Mouse (Mus musculus) megakaryocyte, embryonic 14.5 days (primary cell): ENCODE data around the gene Eml3. TPM values are rescaled to one million over a fixed set of nuclear protein-coding genes. Genes with fewer than 3 reads are reported as not detected.

Source experiments
- H3K27me3 ChIP-seq: replicated peaks from 2 replicates; pipeline ENCODE3; 2012; ENCODE audit warnings: inconsistent platforms
- H3K36me3 ChIP-seq: replicated peaks from 2 replicates; pipeline ENCODE3; 2012; ENCODE audit warnings: low read length, inconsistent platforms, mixed read lengths
- H3K4me1 ChIP-seq: 2 replicates; pipeline ENCODE4 v1.6.1; 2012; ENCODE audit warnings: inconsistent platforms
- H3K4me3 ChIP-seq: replicated peaks from 2 replicates; pipeline ENCODE3; 2012; ENCODE audit warnings: moderate library complexity, mild to moderate bottlenecking, inconsistent platforms
- H3K9me3 ChIP-seq: 2 replicates; pipeline ENCODE4 v1.6.1; 2012; ENCODE audit warnings: inconsistent platforms
- FLI1 ChIP-seq: IDR thresholded peaks from 2 replicates; pipeline ENCODE4 v1.6.1; 2012; ENCODE audit warnings: low read length, inconsistent platforms, mixed read lengths
- GATA1 ChIP-seq: IDR thresholded peaks from 3 replicates; pipeline ENCODE4 v1.6.1; 2012; ENCODE audit warnings: mixed read lengths, low read length, inconsistent platforms, borderline replicate concordance
- polyA plus RNA-seq: library from polyadenylated mRNA; stranded (reverse); fragments of >175 nt; gene quantifications from 2 replicates; pipeline ENCODE4 v1.2.3, GENCODE M21; 2012; ENCODE audit warnings: low replicate concordance; ENCODE audit not compliant: insufficient read depth

The Eml3 gene
- polyA plus RNA-seq, 1 experiment = 31.6 TPM

- Histone ChIP-seq H3K36me3 (peaks cover 79% of the 10 kb centered on the region), H3K27me3 (no peaks in the 10 kb centered on the region), H3K4me3 (peak overlapping the region; percentile 97), H3K4me1 (peaks cover 45% of the 10 kb centered on the region), H3K9me3 (no peaks in the 10 kb centered on the region)
- TF ChIP-seq FLI1 (no peak), GATA1 (no peak)
These were observed 765 bp downstream of the Eml3 start for GRCm38 (mm10) chr19:8930117-8930516.

GRCm38 (mm10) chr19:8930771-8931170, 1.4 kb downstream of the Eml3 start:
- Histone ChIP-seq H3K4me3 (peak overlapping the region; percentile 97), H3K9me3 (no peaks in the 10 kb centered on the region), H3K4me1 (peaks cover 42% of the 10 kb centered on the region), H3K36me3 (peaks cover 79% of the 10 kb centered on the region), H3K27me3 (no peaks in the 10 kb centered on the region)
- TF ChIP-seq FLI1 (no peak), GATA1 (no peak)

GRCm38 (mm10) chr19:8936736-8937135, 7.4 kb downstream of the Eml3 start:
- TF ChIP-seq FLI1 = no peak
- no peak for TF ChIP-seq GATA1
- H3K4me1 ChIP-seq = peaks cover 37% of the 10 kb centered on the region
- H3K4me3 ChIP-seq = no peak overlapping the region
- H3K27me3 ChIP-seq = no peaks in the 10 kb centered on the region
- H3K9me3 ChIP-seq = no peaks in the 10 kb centered on the region
- peaks cover 87% of the 10 kb centered on the region for H3K36me3 ChIP-seq

GRCm38 (mm10) chr19:8940526-8941133, 11.3 kb downstream of the Eml3 start:
- H3K36me3 ChIP-seq = peaks cover 75% of the 10 kb centered on the region
- H3K4me3 ChIP-seq = peak overlapping the region; percentile 99

GRCm38 (mm10) chr19:8941136-8941514, 11.8 kb downstream of the Eml3 start:
- Histone ChIP-seq H3K27me3 (no peaks in the 10 kb centered on the region), H3K9me3 (no peaks in the 10 kb centered on the region), H3K36me3 (peaks cover 75% of the 10 kb centered on the region), H3K4me1 (peaks cover 63% of the 10 kb centered on the region), H3K4me3 (peak overlapping the region; percentile 99)
- no peak for TF ChIP-seq GATA1
- TF ChIP-seq FLI1 = no peak

More at GRCm38 (mm10) chr19:8940526-8941133, 11.3 kb downstream of the Eml3 start:
- Histone ChIP-seq H3K4me1 (peaks cover 58% of the 10 kb centered on the region), H3K27me3 (no peaks in the 10 kb centered on the region), H3K9me3 (no peaks in the 10 kb centered on the region)
- TF ChIP-seq GATA1 (no peak), FLI1 (no peak)

- peaks cover 75% of the 10 kb centered on the region for H3K36me3 ChIP-seq
- no peaks in the 10 kb centered on the region for H3K9me3 ChIP-seq
- H3K27me3 ChIP-seq = no peaks in the 10 kb centered on the region
- H3K4me1 ChIP-seq = peaks cover 64% of the 10 kb centered on the region
- TF ChIP-seq FLI1 (peak; percentile 63; the same call in 1 of the 2 replicates), GATA1 (no peak)
- peak within 1 kb of the TSS; percentile 99 for H3K4me3 ChIP-seq
These were observed 12.3 kb downstream of the Eml3 start, which contains the start of gene Mta2 for GRCm38 (mm10) chr19:8941515-8942217. Gene Mta2 (plus strand): TSS chr19:8941875.

- Histone ChIP-seq H3K36me3 (peaks cover 74% of the 10 kb centered on the region), H3K27me3 (no peaks in the 10 kb centered on the region), H3K4me3 (peak overlapping the region; percentile 99), H3K4me1 (peaks cover 63% of the 10 kb centered on the region), H3K9me3 (no peaks in the 10 kb centered on the region)
- no peak for TF ChIP-seq GATA1
- TF ChIP-seq FLI1 = no peak
These were observed 13.1 kb downstream of the Eml3 start for GRCm38 (mm10) chr19:8942276-8942964.

GRCm38 (mm10) chr19:8943047-8943446, 13.7 kb downstream of the Eml3 start:
- Histone ChIP-seq H3K9me3 (no peaks in the 10 kb centered on the region), H3K4me1 (peaks cover 61% of the 10 kb centered on the region), H3K4me3 (peak overlapping the region; percentile 99), H3K27me3 (no peaks in the 10 kb centered on the region), H3K36me3 (peaks cover 75% of the 10 kb centered on the region)
- TF ChIP-seq GATA1 (no peak), FLI1 (no peak)

- Histone ChIP-seq H3K27me3 (no peaks in the 10 kb centered on the region), H3K36me3 (peaks cover 75% of the 10 kb centered on the region), H3K9me3 (no peaks in the 10 kb centered on the region), H3K4me1 (peaks cover 55% of the 10 kb centered on the region), H3K4me3 (peak overlapping the region; percentile 88)
- TF ChIP-seq GATA1 (no peak), FLI1 (no peak)
These were observed 14.7 kb downstream of the Eml3 start for GRCm38 (mm10) chr19:8944062-8944461.

- Histone ChIP-seq H3K36me3 (peaks cover 73% of the 10 kb centered on the region), H3K4me3 (peak overlapping the region; percentile 65), H3K27me3 (no peaks in the 10 kb centered on the region), H3K9me3 (no peaks in the 10 kb centered on the region), H3K4me1 (peaks cover 50% of the 10 kb centered on the region)
- TF ChIP-seq FLI1 = no peak
- TF ChIP-seq GATA1 = no peak
These were observed 15.4 kb downstream of the Eml3 start for GRCm38 (mm10) chr19:8944750-8945149.
